Mouse (Mus musculus): ENCODE results near the gene Gm5244.

Gm5244 gene

GRCm38 (mm10) chr19:12846382-12846781 is at the start of gene Gm5244:
Gene Gm5244 (plus strand): TSS chr19:12846682.
- no peak for DNase-seq (ENCODE audit: low spot score in 2 of 2)

GRCm38 (mm10) chr19:12797071-12797470 is 49.4 kb upstream of the Gm5244 start:
- peak in 1 of 2 experiments; percentile 23 for DNase-seq (ENCODE audit: low spot score in 2 of 2)

- peak; percentile 17 to 44 for DNase-seq (ENCODE audit: low spot score in 2 of 2)
These were observed 48.1 kb upstream of the Gm5244 start for GRCm38 (mm10) chr19:12798404-12798803.

GRCm38 (mm10) chr19:12799081-12799480 is 47.4 kb upstream of the Gm5244 start:
- DNase-seq (ENCODE audit: low spot score in 2 of 2), result no peak

- DNase-seq (ENCODE audit: low spot score in 2 of 2), result no peak
These were observed 45.9 kb upstream of the Gm5244 start for GRCm38 (mm10) chr19:12800621-12801020.

- no peak for DNase-seq (ENCODE audit: low spot score in 2 of 2)
These were observed 45.4 kb upstream of the Gm5244 start for GRCm38 (mm10) chr19:12801046-12801445.

- DNase-seq (ENCODE audit: low spot score in 2 of 2), result no peak
These were observed 43.7 kb upstream of the Gm5244 start for GRCm38 (mm10) chr19:12802830-12803229.

- no peak for DNase-seq (ENCODE audit: low spot score in 2 of 2)
These were observed 42.2 kb upstream of the Gm5244 start for GRCm38 (mm10) chr19:12804237-12804636.

- DNase-seq (ENCODE audit: low spot score in 2 of 2), result no peak
These were observed 40.8 kb upstream of the Gm5244 start for GRCm38 (mm10) chr19:12805730-12806129.

GRCm38 (mm10) chr19:12806214-12806613 is 40.3 kb upstream of the Gm5244 start:
- DNase-seq (ENCODE audit: low spot score in 2 of 2), result no peak

GRCm38 (mm10) chr19:12812644-12813364 is 33.7 kb upstream of the Gm5244 start:
- no peak for DNase-seq (ENCODE audit: low spot score in 2 of 2)

- no peak for DNase-seq (ENCODE audit: low spot score in 2 of 2)
These were observed 32.6 kb upstream of the Gm5244 start for GRCm38 (mm10) chr19:12813883-12814282.

GRCm38 (mm10) chr19:12818507-12818906 is 28.0 kb upstream of the Gm5244 start:
- DNase-seq (ENCODE audit: low spot score in 2 of 2), result no peak

GRCm38 (mm10) chr19:12820383-12820782 is 26.1 kb upstream of the Gm5244 start:
- DNase-seq (ENCODE audit: low spot score in 2 of 2), result peak in 1 of 2 experiments; percentile 60

GRCm38 (mm10) chr19:12824549-12824948 is 21.9 kb upstream of the Gm5244 start:
- peak in 1 of 2 experiments; percentile 39 for DNase-seq (ENCODE audit: low spot score in 2 of 2)

- DNase-seq (ENCODE audit: low spot score in 2 of 2), result no peak
These were observed 15.6 kb upstream of the Gm5244 start for GRCm38 (mm10) chr19:12830823-12831430.

GRCm38 (mm10) chr19:12831559-12831958 is 14.9 kb upstream of the Gm5244 start:
- no peak for DNase-seq (ENCODE audit: low spot score in 2 of 2)

- peak; percentile 11 to 34 for DNase-seq (ENCODE audit: low spot score in 2 of 2)
These were observed 12.9 kb upstream of the Gm5244 start for GRCm38 (mm10) chr19:12833625-12834024.

GRCm38 (mm10) chr19:12838507-12838906 is 8.0 kb upstream of the Gm5244 start:
- DNase-seq (ENCODE audit: low spot score in 2 of 2), result no peak

GRCm38 (mm10) chr19:12856983-12857382 is 10.5 kb downstream of the Gm5244 start, which contains the start of gene Olfr1444:
Gene Olfr1444 (plus strand): TSS chr19:12857283.
- no peak for DNase-seq (ENCODE audit: low spot score in 2 of 2)

GRCm38 (mm10) chr19:12883555-12883954 is 37.1 kb downstream of the Gm5244 start, which contains the start of gene Olfr1445:
Gene Olfr1445 (plus strand): TSS chr19:12883855.
- no peak for DNase-seq (ENCODE audit: low spot score in 2 of 2)

GRCm38 (mm10) chr19:12893424-12893823 is 46.9 kb downstream of the Gm5244 start, which contains the start of gene Olfr1446:
Gene Olfr1446 (minus strand): TSS chr19:12893524.
- no peak for DNase-seq (ENCODE audit: low spot score in 2 of 2)

Measured in thymus, postnatal 10 days (tissue).